Mouse (Mus musculus) right cerebral cortex, adult 2 months (tissue): ENCODE measurements around the gene Doc2b.

Experiments used
- DNase-seq, 2 experiments: peaks; one replicate each; pipeline ENCODE4 v3.0.0; 2021 to 2022; ENCODE audit warnings: low spot score in 2 of 2

Doc2b gene

DNA sequence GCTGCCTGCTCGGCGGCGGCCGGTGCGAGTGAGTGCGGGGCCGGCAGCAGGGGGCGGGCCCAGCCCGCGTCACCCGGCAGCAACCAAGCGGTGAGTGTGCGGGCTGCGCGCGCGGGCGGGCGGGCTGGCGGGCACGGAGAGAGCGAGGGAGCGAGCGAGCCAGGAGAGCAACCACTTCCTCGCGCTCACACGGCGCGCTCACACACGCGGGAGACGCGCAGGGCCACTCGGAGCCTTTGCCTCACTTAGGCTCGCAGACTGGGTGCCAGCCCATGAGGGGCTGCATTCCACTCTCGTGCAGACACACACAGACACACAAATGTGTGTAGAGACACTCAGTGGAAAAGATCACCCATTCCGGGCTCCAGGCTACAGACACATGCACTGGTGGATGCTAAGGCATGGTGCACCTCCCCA, at the start of gene Doc2b:
Gene Doc2b (minus strand): TSS at position 21 of the 417 bp plus-strand sequence.
- peak; percentile 65 to 76 for DNase-seq

DNA sequence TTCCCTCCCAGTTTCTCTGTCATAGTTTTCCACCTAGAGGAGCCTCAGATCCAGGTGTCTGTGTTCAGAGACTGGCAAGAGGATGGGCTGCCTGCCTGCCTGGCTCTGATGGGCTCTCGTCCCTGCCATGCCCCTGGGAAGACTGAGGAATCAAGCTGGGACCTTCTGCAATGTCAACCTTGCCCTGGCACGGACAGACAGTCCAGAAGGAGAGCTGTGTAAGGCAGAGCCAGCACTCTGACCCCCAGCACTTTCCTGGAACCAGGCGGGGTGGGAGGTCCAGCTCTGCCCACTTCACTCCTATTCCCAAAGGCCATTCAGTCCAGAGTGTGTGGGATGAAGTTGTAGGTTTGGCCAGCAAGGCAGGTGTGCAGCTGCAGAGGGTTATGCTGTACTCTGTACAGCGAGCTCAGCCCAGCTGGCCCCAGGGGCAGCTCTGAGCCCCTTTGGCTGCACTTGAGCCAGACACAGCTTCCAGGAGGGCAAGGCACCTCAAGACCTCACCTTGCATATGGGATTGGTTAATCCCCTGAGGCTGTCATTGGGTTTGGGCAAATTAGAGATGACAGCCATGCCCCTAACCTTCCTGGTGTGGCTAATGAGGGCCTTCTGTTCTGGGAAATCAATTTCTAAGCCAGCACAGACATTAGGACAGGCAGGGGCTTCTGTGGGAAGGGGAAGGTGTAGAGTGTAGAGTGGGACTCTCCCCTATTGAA, 47.2 kb upstream of the Doc2b start:
- no peak for DNase-seq

DNA sequence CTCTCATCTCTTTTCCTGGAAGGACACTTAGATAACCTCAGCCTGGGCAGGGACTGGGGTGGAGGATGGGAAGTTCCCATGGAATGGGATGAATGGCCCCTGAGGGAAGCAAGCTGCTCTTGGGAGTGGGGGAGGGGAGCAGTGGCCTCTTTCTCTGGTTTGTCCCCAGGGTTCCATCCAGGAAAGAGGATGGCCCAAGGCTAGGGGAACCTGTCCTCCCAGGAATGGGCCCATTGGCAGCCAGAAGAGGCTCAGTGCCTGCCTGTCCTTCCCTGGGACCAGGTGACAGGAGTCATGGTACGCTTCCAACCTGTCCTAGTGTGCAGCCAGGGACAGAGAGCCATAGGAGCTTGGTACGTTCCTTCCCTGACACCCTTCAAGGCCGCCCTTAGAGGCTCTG, 45.7 kb upstream of the Doc2b start:
- DNase-seq = no peak

DNA sequence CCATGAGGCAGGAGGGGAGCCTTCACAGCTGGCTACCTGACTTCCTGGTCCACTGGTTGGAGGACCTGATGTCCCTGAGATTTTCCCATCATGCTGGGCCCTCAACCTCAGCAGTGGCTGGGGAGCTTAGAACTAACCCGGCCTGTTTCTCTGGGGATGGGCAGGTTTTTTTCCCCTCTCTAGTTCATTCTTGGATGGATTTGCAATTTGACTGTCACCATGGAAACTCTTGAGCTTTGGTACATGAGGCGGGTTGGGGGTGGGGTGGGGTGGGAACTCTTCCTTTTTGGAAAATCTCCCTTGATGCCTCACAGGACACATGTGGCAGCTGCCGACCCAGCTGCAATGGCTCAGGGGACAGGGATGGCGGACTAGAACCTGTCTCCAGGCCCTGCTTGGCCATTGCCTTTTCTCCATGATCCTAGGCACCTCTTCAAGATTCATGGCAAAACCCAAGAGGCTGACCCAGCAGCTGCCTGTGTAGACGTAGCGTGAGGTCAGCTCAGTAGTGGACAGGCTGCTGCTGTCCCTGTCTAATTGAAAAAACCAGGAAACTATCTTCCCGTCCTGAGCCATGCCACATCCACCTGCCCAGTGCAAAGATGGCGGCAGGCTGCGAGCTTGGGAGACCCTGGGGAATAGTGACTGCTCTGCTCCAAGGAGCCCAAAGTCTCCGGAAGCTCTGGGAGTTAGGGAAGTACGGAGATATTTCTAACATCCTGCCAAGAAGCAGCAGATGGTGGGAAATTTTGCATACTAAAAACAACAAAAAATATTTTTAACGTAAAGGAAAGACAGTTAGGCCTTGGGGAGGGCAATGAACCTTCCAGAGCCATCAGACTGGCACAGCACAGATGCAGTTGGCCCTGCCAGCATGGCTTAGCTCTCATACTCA, 43.9 kb upstream of the Doc2b start:
- peak in 1 of 2 experiments; percentile 11 for DNase-seq

DNA sequence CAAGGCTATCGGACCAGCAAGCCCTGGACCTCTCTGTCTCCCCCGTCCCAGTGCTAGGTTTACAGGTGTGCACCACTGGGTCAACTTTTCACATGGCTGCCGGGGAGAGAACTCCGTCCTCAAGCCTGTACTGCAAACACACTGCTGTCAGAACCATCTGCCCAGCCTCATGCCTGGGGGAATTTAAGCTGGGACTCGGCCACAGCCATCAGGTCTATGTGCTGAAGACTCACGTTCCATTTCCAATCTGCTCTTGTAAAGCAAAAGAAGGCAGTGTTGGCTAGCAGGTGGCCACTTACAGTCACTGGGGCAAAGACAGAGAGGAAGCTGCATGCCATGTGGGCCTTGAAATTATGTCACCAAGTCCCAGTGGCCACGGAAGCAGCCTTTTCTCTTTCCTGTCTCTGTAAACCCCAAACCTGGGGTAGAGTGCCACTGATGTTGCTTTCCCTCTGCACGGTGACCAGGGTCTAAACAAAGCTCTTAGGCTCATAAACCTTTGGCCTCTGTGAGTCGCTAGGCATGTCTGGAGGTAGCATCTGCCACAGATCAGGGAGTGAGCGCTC, 43.1 kb upstream of the Doc2b start:
- DNase-seq = no peak

DNA sequence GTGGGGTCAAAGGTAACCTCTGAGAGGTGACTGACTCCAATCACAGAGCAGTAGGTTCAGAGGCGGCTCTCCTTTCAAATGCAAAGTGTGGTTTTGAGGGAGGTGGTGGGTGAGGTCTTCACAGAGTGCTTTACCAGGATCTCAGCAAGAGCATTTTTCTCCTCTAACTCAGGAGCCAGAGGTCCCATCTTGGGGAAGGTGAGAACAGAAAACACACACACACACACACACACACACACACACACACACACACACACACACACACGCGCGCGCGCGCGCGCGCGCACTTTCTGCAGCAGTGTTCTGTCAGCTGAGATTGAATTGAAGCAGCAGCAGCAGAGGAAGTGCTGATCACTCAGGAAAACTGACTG, 40.4 kb upstream of the Doc2b start:
- no peak for DNase-seq

DNA sequence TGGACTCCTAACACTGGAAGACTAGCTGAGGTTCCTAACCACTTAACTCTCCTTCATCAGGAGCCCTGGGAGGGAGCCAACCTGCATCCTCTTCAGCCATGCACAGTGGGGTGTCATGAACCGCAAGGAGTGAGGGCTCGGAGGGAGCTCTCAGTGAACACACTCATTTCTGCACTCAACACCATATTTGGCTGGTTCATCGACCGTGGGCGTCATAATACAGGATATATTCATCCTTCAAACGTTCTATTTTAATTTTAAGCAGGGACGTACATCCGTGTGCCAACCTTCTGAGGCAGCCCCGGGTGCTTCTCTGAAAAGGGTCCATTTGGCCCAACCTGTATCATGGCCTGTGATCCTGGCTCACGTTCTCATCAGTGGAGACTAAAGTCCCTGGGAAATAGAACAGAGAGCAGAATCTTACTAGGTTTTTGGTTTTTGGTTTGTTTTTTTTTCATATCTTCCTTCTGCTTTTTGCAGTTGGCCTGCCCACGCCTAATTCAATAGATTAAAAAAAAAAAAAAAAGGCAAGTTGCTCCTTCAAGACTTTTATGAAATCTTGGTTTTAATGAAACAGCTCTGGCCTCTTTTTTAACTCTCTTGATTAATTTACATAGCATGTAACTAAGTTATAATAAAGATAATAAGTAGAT, 39.9 kb upstream of the Doc2b start:
- DNase-seq = peak; percentile 53 to 57

DNA sequence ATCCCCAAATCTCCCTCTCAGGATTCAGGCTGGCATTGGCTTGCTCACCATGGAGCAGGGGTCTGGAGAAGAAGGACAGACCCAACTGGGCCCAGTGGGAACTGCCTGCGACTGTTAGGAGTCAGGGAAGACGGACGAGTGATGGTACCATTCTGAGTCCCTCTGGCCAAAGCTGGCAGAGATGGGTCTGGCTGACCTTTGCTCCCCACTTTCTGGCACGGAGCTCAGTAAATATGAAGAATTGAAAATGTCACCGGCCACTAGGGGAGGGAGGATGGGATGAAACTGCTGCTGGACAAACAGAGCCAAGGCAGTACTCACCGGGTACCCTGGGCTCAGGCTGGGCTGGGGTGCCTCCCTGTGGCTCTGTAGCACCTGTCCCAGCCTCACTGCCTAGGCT, 37.2 kb upstream of the Doc2b start:
- no peak for DNase-seq

DNA sequence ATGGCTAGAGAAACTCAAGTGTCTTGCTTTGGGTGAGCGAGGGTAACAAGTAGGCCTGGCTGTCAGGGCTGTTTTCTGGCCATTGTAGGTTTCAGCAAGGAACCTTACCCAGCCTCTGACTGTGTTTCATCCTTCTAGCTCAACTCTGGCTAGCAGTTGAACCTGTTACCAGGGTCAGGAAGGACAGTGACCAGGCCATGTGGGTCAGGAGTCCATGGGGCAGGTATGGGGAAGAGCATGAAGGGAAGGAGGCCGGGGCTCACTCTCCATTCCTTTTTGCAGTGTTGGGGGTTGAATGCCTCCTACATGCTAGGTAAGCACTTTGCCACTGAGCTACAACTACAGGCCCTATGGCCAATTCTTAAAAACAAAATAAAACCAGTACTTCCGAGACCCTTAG, 34.5 kb upstream of the Doc2b start:
- no peak for DNase-seq

DNA sequence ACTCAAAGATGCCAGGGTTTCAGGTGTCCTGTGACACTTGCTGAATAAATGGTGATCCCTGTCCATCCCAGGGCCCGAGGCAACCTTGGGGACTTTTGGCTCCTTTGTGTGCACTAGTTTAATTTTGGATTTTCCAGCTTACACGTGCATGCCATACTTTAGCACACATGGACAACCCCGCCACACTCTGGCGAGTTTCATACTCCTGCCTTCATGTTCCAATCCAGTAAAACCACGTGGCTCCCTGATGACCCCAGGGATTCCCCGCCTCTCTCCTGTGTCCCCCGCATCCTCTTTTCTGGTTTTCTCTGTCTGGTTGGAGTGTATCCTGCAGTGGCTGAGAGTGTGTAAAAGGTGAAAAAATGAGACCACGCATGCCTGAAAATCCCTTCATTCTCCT, 31.6 kb upstream of the Doc2b start:
- DNase-seq = no peak

DNA sequence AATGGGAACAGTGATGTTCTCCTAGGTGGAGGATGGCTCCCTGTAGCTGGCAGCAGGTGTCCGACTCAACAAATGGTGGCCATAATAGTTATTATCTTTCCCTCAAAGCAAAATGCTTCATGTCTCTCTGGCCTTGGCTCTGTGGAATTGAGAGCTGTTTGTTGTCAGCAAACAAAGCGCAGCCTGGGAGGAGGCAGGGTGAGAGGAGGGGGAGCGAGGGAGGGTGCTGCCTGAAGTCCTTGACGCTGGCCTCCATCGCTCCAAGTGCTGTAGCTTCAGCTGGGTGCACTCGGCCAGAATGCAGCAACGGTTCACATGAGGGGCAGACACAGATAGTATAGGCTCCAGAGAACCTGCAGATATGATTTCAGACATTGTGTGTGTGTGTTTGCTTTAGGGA, 27.7 kb upstream of the Doc2b start:
- DNase-seq = no peak

DNA sequence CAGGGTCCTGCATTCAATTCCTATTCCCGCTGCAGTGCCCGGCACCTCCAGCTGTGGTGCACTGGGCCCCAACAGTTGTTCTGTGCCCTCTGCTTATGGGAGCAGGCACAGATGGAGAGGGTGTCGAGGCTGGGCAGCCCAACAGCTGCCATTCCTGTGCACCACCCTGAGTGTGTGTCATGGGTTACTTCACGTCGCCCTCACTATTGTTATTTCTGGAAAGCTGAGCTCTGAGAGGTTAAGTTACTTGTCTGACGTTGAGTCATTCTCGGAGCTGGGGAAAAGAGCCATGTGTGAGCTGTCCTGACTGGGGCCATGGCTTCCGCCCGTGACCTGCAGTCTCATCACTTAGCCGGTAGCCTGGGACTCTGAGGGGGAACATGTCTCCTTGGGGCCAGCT, 17.2 kb upstream of the Doc2b start:
- no peak for DNase-seq

DNA sequence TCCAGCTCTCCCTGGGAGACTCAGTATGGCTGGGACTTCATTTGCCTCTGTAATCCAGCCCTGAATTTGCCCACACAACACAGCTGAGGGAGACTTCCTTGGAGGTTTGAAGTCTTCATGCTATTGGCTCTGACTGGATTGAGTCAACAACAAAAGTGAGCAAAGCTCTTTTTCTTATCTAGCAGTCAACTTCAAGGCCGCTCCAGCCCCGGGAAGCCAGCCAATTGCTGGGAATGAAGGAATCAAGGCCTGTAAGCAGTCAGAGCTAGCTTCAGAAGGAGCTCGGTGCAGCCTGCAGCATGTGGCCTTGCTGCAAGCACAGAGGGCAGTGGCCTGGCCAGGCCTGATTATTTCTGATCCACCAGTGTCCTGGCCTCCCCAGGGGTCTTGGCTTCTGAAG, 16.1 kb upstream of the Doc2b start:
- DNase-seq = peak; percentile 50 to 55

DNA sequence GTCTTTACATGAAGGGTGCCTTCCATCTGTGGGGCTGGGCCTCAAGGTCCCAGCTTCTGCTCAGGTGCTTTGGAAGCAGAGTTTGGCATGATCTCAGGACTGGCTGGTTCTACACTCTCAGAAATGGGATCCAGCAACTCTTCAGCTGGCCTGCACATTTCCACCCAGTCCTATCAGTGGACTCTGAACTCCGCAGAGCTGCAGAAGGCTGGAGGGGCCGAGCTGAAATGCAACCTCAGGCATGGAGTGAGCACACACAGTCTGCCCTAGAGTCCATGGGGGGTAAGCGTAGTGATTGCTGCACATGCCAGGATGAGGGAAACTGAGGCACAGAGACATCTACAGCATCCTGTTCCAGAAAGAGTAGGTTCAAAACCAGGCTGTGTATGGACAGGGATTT, 14.7 kb upstream of the Doc2b start:
- DNase-seq = no peak

DNA sequence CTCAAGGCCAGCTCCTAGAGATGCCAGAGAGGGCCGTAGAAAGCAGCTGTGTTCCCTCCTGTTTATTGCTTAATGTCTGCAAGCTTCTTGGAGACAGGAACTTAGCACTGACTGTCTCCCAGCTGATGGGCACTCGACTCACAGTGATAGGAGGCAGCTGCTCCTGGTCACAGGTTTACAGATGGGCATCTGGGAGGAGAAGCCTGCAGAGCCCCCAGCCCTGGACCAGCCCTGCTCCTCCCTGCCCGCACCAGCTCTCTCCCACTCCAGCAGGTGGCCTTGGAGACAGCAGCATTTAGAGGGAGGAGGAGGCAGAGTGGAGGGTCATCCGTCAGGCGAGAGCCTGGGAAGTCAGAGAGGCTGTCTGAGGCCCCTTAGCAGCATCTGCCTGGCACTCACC, 11.6 kb upstream of the Doc2b start:
- DNase-seq = no peak

DNA sequence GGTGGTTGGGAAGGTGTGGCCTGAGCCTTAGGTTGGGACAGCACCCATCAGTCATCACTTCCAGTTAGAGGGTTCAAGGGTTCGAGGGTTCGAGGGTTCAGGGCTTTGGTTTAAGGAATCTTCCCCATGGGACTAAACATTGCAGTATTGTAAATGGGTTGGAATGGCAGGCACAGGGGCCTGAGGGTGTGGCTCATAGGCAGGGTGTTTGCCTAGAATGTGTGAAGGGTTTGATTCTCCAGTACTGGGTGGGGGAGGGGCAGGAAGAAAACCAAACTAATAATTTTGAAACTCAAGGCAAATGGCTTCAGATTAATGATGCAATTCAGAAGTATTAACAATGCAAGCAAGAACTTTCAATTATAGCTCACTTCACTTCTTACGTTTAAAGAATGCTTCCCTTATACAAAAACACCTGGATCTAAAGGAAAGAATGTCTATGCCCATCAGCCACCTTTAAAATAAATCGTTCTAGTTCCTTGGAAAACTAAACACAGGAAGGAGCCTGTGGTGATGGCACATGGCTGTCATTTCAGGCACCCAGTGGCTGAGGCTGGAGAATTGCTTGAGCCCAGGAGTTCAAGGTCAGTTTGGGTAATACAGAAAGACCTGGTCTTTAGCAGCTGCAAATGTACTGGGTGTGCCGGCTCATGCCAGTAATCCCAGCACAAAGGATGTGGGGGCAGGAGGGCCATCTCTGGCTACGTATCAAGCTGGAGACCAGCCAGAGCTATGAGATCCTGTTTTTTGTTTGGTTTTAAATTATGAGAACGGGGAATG, 6.1 kb upstream of the Doc2b start:
- no peak for DNase-seq

DNA sequence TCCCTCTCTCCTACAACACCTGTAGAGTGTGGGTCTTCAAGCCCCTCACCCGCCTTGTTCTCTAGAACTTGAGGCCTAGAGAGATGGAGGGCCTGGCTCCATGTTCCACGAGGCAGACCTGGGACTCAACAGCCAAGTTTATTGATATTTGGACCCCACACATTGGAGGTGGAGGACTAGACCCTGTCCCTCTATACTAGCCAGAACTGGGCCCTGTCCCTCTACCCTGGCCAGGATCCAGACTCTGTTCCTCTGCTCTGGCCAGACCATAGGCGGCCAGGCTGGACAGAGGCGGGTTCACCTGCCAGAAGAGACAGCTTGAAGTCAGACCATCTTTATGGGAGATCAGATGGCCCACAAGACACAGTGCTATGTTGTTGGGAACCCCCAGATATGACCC, 5.5 kb upstream of the Doc2b start:
- DNase-seq = no peak

DNA sequence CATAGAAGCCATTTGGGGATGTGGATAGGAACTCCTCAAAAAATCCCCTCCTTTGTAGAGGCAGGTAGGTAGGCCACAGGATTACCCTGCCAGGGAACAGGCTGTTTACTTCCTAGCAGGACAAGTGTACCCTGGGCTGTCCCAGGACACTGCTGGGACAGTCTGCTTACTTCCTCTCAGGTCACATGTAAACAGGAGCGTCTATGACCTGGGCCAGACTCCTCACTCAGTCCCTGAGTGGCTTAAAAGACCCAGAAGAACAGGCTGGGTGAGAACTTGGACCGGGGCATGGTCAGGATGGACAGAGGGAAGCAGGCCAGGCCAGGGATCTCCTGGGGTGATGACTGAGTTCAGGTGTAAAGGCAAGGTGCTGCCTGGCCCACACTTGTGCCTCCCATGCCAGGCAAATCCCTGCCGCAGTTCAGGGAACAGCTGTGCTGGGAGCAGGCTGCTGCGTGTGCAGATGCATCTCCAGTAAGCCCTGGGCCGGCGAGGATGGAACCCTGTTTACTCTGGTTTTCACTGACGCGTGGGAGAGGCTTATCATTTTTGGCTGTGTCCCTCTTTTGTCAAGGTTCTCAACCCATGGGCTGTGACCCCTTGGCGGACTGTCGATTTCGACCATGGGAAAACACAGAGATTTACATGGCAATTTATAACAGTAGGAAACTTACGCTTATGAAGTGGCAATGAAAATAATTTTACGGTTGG, 842 bp upstream of the Doc2b start:
- no peak for DNase-seq

DNA sequence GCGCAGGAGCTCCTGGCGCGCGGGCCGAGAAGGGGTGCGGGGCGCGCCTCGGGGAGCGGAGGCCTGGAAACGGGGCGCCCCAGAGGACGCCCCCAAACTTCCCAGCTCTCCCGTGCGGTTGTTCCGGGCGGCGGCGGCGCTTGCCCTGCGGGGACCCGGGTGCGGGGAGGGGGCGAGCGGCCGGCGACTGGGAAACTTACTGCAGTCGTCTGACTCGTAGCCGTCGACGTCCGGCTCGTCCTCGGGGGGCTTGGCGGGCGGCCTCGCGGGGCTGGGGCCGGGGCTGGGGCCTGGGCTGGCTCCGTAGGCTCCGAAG, 570 bp downstream of the Doc2b start:
- no peak for DNase-seq

DNA sequence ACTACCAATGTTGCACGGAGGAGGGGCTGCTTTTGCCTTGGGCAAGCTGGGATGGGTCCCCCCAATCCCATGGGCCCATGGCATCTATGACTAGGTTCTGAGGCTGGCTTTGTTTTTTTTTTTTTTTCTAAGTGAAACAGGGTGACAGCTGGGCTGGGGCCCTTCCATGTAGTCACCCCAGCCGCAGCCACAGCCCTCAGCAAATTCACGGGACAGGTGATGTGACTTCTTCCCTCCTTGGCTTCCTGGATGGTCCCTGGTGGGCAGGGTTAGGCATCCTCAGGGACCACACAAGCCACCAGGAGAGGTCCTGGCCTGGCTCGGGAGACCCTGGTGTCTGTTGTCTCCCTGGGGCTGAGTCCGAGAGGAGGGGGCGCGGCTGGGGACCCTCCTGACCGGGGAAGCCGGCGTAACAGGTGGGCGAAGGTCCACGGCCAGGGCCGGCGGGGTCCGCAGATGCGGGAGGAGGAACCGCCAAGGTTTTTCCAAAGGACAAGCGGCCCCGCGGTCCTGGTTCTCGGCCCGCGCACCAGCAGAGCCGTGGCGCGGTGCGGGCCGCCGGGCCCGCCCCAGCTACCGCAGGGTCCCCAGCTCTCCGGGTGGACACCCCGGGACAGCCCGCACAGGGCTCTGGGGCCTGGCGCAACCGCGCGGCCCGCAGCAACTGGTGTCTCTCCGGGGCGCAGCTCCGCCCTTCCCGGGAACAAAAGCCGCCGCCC, 1.1 kb downstream of the Doc2b start:
- no peak for DNase-seq

DNA sequence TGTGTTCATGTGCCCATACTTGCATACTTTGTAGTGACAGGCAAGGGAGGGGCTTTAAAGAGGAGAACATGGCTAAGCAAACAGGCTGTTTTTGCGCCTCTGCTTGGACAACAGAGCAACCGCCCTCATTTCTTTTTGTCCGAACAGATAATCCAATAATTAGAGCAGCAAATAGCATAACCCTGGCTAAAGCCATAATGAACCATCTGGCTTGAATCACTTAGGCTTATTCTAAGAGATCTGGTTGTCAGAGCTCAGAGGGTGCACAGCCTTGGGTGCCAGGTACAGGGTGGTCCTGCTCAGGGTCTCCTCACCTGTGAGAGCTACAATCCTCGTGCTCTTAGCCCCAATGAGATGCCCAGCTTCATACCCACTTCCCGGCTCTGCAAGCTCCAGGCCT, 2.5 kb downstream of the Doc2b start:
- DNase-seq = no peak
